Mouse (Mus musculus): ENCODE results near the gene Fam240a.

The Fam240a gene

DNA sequence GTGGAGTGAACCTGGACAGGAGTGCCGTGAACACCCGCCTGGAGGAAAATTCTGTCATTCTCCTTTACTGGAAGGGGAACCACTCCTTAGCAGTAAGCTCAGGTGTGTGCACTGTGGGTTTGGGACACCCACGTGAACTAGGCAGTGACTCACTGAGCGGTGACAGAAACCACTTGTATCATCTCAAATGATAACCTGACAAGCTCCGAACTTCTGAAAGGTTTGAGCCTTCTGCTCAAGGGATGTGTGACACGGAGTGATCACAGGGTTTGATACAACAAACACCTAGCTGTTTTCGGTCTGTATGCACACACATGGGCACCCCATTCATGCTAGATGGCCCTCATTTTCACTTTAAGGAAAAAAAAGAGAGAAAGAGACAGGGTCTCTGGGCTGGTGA is at the start of gene Fam240a:
TSS of gene Fam240a (minus strand) at position 76 of the 400 bp plus-strand sequence.
- no peak for DNase-seq

DNA sequence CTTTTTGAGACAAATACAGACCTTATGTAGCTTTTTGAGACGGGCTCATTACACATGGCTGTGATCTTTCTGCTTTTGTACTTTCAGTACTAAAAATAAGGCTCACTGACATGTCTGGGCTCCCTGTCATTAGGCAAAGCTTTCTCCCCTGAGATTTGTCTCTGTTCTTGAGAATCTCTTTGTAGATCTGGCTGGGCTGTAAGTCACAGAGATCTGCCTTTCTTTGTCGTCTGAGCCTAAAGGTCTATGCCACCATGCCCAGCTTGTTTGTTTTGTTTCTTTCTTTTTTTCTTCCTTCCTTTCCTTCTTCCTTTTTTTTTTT is 49.2 kb upstream of the Fam240a start:
- no peak for DNase-seq

DNA sequence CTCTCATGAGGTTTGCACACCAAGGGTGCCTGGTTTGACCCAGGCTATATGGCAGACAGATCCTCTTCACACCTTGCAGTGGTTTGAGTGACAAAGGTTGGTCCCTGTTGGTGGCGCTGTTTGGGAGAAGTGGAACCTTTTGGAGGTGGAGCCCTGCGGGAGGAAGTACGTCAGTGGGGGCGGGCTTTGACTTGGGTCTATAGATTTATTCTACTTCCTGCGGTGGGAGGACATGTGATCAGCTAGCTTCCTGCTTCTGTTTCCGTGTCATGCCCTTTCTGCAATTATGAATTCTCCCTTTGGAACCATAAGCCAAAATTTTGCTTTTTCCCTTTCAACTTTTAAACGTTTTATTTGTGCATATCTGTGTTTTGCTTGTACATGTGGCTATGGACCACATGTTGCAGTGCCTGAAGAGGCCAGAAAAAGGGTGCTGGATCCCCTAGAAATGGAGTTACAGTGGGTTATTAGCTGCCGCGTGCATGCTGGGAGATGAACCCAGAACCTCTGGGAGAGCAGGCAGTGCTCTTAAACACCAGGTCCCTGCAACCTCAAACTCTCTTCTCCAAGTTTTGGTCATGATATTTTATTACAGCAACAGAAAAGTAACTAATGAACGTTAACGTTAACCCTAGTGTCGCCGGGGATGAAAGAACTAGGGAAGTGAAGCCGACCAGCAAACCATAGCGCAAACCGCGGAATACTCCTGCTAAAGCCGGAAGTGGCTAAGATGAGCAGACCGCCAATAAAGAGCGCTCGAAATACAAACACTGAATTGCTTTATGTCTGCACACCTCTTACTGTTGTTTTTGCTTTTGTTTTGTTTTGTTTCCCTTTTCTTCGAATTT is 48.6 kb upstream of the Fam240a start:
- DNase-seq, result peak; percentile 88

- DNase-seq, result peak; percentile 96
These were observed 47.0 kb upstream of the Fam240a start for GRCm38 (mm10) chr9:110963566-110964115.

DNA sequence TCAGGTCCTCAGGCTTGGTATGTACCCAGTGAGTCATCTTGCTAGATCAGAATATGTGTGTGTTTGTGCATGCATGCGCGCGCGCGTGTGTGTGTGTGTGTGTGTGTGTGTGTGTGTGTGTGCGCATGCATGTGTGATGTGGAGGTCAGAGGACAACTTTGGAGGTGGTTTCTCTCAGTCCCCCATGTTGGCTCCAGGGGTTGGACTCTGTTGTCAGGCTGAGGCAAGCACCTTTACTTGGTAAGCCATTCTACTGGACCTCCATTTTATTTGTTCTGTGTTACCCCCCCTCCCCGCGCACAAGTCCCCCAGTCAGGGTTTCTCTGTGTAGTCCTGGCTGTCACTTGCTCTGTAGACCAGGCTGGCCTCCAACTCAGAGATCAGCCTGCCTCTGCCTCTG is 44.7 kb upstream of the Fam240a start:
- peak; percentile 63 for DNase-seq

DNA sequence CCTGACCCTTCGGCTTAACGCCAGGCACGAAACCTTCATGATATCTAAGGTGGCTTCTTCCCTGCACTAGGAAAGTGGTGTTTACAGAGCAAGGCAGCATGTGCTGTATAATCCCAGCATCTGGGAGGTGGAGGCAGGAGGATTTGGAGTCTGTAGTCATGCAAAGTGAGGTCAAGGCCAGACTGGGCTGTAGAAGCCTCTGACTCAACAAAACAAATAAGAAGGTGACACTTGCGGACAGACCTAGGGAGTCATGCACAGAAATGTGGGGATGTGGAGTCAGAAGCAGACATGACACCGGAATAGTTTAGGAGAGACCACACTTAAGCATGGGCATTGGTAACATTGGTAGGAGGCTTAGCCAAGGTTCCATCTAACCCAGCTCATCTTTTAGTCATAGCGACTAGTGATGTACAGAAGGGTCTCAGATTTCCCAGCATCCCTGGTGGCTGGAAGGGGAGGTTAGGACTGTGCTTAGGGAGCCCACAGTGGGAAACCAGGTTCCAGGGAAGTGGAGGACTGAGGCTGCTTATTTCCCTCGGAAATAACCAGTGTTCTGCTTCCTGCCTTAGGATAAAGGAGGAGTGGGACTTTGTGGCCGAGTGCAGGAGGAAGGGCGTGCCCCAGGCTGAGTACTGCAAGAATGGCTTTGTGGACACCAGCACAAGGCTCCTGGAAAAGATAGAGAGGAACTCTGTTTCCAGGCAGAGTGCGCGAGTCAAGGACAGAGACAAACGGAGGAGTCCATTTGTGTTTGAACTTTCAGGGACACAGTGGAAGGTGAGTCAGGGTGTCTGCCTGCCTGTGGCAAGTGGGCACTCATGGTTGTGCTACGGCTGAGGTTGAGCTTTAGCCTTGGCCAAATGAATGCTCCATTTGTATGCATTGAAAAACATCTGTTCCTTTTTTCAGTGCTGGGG is 43.8 kb upstream of the Fam240a start:
- DNase-seq, result peak; percentile 92

- DNase-seq, result peak; percentile 79
These were observed 43.0 kb upstream of the Fam240a start for GRCm38 (mm10) chr9:110959669-110960068.

DNA sequence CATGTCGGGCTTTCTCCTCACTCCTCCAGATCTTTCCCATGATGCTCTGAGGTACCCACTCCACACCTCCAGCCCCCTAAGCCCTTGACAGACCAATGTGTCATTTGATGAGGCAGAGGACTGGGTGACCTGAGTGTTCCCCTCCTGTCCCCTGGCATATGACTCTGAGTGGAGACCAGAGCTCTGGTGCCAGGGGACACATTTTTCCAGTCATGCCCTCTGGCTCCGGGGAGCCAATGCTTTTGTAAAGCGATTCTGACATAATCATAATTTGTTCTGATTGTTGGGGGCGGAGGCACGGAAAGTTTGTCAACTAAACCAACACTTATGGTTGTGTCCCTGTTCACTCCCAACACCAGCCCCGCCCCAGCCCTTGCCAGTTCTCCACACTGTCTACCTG is 39.3 kb upstream of the Fam240a start:
- DNase-seq, result peak; percentile 99

GRCm38 (mm10) chr9:110954681-110955445 is 38.2 kb upstream of the Fam240a start:
- DNase-seq, result peak; percentile 89

GRCm38 (mm10) chr9:110953550-110954461 is 37.1 kb upstream of the Fam240a start:
- DNase-seq, result peak; percentile 98

- DNase-seq, result no peak
These were observed 36.4 kb upstream of the Fam240a start for GRCm38 (mm10) chr9:110952931-110953549.

GRCm38 (mm10) chr9:110952398-110952797 is 35.7 kb upstream of the Fam240a start:
- DNase-seq, result peak; percentile 95

- peak; percentile 63 for DNase-seq
These were observed 35.2 kb upstream of the Fam240a start for GRCm38 (mm10) chr9:110951866-110952265.

DNA sequence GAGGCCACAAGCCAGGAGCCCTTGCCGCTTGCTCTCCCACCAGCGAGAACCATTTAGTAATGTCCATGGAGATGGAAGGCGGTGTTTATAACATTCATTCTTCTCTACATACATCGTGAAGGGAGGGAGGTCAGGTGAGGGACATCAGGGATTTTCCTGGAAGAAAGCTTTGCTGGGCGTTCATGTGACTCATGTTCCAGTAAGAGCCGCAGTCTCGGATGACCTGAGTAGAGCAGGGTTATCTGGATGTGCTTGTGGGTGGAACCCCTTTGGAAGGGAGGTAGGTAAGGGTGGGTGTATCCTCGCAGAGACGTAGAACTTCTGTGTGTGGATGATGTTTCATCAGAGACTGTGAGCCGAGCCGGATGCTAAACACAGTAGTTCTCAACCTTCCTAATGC is 34.7 kb upstream of the Fam240a start, which contains the start of gene Lrrc2:
TSS of gene Lrrc2 (plus strand) at position 149 of the 400 bp plus-strand sequence.
- DNase-seq, result no peak

GRCm38 (mm10) chr9:110950109-110950508 is 33.4 kb upstream of the Fam240a start:
- peak; percentile 70 for DNase-seq

- DNase-seq, result peak; percentile 84
These were observed 32.2 kb upstream of the Fam240a start for GRCm38 (mm10) chr9:110948813-110949310.

- DNase-seq, result no peak
These were observed 31.2 kb upstream of the Fam240a start for GRCm38 (mm10) chr9:110947900-110948299.

DNA sequence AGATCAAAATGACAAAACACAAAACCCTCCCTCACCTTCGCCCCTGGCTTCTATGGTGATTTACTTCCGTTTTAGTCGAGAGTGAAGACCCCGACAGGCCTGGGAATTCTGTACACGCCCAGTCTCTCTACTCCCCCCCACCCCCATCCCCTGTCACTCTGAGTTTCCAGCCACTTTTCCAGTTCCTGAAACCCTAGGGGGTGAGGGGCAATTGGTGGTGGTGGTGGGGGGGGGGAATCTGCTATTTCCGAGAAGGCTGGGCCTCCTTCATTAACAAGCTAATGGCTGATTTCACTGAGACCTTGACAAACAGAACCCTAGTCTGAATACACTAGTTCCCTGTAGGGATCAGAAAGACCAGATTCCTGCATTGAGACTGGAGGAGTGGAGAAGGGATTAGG is 30.6 kb upstream of the Fam240a start:
- peak; percentile 54 for DNase-seq

DNA sequence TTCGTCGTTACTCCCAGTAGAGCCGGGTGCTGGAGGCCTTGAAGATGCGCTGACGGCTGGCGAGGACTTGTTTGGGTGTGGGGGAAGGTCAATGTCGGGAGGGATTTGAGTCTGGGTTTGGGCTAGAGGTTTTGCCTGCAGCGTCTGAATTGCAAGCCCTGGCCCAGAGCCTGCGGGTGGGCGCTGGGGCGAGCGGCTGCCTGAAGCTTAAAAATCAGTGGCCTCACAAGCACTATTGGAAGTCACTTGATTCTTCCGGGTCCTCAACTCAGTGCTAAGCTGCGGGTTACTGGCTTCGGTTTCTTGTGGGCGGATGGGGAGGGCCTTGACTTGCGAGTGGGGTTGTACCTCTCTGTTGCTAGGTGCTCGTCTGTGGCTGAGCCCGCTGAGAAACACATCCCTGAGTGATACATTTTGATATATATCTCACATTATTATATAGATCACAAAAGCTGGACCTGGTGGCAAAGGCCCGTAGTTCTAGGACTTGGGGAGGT is 29.9 kb upstream of the Fam240a start:
- peak; percentile 79 for DNase-seq

DNA sequence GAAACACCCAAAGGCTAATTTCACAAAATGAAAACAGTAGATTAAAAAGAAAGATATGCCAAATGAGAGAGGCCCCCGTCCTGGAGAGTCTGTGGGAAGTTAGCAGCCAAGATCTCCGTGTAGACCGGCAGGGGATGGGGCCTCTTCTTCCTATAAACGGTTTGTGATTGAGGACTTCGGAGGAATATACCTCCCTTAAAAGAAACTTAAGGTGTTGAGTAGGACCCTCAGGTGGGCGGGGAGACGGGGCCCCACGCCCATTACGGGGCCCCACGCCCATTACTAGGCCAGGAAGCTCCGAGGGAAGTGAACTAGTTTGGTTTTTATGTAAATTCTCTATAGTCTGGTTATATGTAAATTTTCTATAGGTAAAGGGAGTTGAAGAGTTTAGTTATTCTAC is 29.3 kb upstream of the Fam240a start, which contains the start of gene Tdgf1:
TSS of gene Tdgf1 (minus strand) at position 233 of the 400 bp plus-strand sequence.
- DNase-seq, result no peak

Data from heart, adult 11 months (tissue).